Mouse (Mus musculus) CH12.LX (cell line): ENCODE data around the gene Ak4. TPM values are rescaled to one million over a fixed set of nuclear protein-coding genes. Genes with fewer than 3 reads are reported as not detected.

Source experiments
- DNase-seq: peaks from one replicate; pipeline ENCODE4 v3.0.0-alpha.2; 2013; ENCODE audit errors: extremely low read depth
- H3K27ac ChIP-seq: 2 replicates; pipeline ENCODE4 v1.5.1; 2012; ENCODE audit warnings: low read depth, mild to moderate bottlenecking, control low read depth, moderate library complexity; ENCODE audit not compliant: insufficient read depth
- H3K27me3 ChIP-seq: replicated peaks from 2 replicates; pipeline ENCODE3; 2012; ENCODE audit warnings: inconsistent platforms
- H3K36me3 ChIP-seq, 2 experiments: replicated peaks in 1 of 2; 2 replicates each; pipeline versions ENCODE3 to v1.6.1; 2012; ENCODE audit warnings: inconsistent platforms in 1 of 2, low read length in 1 of 2, mild to moderate bottlenecking in 1 of 2, mixed read lengths in 1 of 2, moderate library complexity in 1 of 2; ENCODE audit not compliant: control insufficient read depth in 1 of 2, insufficient read depth in 1 of 2
- H3K4me1 ChIP-seq, 2 experiments: 2 replicates each; pipeline ENCODE4 v1.6.1; 2012; ENCODE audit warnings: inconsistent platforms in 1 of 2, moderate library complexity in 1 of 2; ENCODE audit not compliant: insufficient read depth in 2 of 2, control insufficient read depth in 1 of 2
- H3K4me2 ChIP-seq: 2 replicates; pipeline ENCODE4 v1.6.1; 2012; ENCODE audit warnings: low read depth, mild to moderate bottlenecking, control low read depth; ENCODE audit not compliant: poor library complexity, insufficient read depth, severe bottlenecking
- H3K4me3 ChIP-seq, 3 experiments: fragments of 150-350 bp in 1 of 3; sonication (generic) in 1 of 3; replicated peaks in 1 of 3; 2 replicates each; pipeline versions ENCODE3 to v1.5.1; 2011 to 2012; ENCODE audit warnings: low read depth in 2 of 3, low read length in 2 of 3, mild to moderate bottlenecking in 2 of 3, moderate library complexity in 2 of 3, control low read depth in 1 of 3, improper control_type of control experiment in 1 of 3, inconsistent platforms in 1 of 3, mixed read lengths in 1 of 3; ENCODE audit not compliant: poor library complexity in 1 of 3
- H3K79me2 ChIP-seq: replicated peaks from 2 replicates; pipeline ENCODE4 v1.6.1; 2012; ENCODE audit warnings: mild to moderate bottlenecking, moderate library complexity; ENCODE audit not compliant: control insufficient read depth, poor library complexity, insufficient read depth, severe bottlenecking; ENCODE audit errors: extremely low read depth
- H3K9ac ChIP-seq: 2 replicates; pipeline ENCODE4 v1.6.1; 2012; ENCODE audit warnings: low read depth, mild to moderate bottlenecking, control low read depth, moderate library complexity; ENCODE audit not compliant: insufficient read depth
- H3K9me3 ChIP-seq: replicated peaks from 2 replicates; pipeline ENCODE3; 2012; ENCODE audit warnings: low read length, inconsistent platforms, mixed read lengths
- BHLHE40 ChIP-seq: IDR thresholded peaks from 2 replicates; pipeline ENCODE4 v1.6.1; 2011; ENCODE audit warnings: mild to moderate bottlenecking, low read depth, low read length, improper control_type of control experiment
- CHD2 ChIP-seq: IDR thresholded peaks from 2 replicates; pipeline ENCODE4 v1.6.1; 2011; ENCODE audit warnings: low read length, improper control_type of control experiment
- CTCF ChIP-seq, 2 experiments: IDR thresholded peaks in 1 of 2; conservative IDR thresholded peaks in 1 of 2; 2 replicates each; pipeline ENCODE4 v1.5.1; 2011 to 2012; ENCODE audit warnings: low read depth in 2 of 2, low read length in 2 of 2, improper control_type of control experiment in 1 of 2, inconsistent platforms in 1 of 2, mild to moderate bottlenecking in 1 of 2, moderate library complexity in 1 of 2
- ELF1 ChIP-seq: IDR thresholded peaks from 2 replicates; pipeline ENCODE4 v1.6.1; 2014; ENCODE audit warnings: low read depth, mild to moderate bottlenecking, inconsistent platforms, low read length, improper control_type of control experiment
- EP300 ChIP-seq: IDR thresholded peaks from 2 replicates; pipeline ENCODE4 v1.6.1; 2011; ENCODE audit warnings: low read length, improper control_type of control experiment
- ETS1 ChIP-seq: conservative IDR thresholded peaks from 2 replicates; pipeline ENCODE4 v1.6.1; 2012; ENCODE audit warnings: low read depth, mild to moderate bottlenecking, inconsistent platforms, low read length, improper control_type of control experiment, moderate library complexity
- JUN ChIP-seq: IDR thresholded peaks from 2 replicates; pipeline ENCODE4 v1.6.1; 2011; ENCODE audit warnings: low read depth, mild to moderate bottlenecking, low read length, improper control_type of control experiment, moderate library complexity; ENCODE audit not compliant: insufficient read depth
- JUND ChIP-seq: conservative IDR thresholded peaks from 2 replicates; pipeline ENCODE4 v1.6.1; 2011; ENCODE audit warnings: low read depth, low read length, improper control_type of control experiment
- MAFK ChIP-seq: IDR thresholded peaks from 2 replicates; pipeline ENCODE4 v1.6.1; 2011; ENCODE audit warnings: low read length, improper control_type of control experiment; ENCODE audit not compliant: insufficient replicate concordance
- MAX ChIP-seq: IDR thresholded peaks from 2 replicates; pipeline ENCODE4 v1.6.1; 2011; ENCODE audit warnings: low read length, improper control_type of control experiment
- MAZ ChIP-seq: IDR thresholded peaks from 2 replicates; pipeline ENCODE4 v1.6.1; 2012; ENCODE audit warnings: low read depth, mild to moderate bottlenecking, inconsistent platforms, low read length, improper control_type of control experiment, moderate library complexity
- MYC ChIP-seq: IDR thresholded peaks from 2 replicates; pipeline ENCODE4 v1.6.1; 2011; ENCODE audit warnings: low read depth, mild to moderate bottlenecking, improper control_type of control experiment, low read length
- NELFE ChIP-seq: IDR thresholded peaks from 2 replicates; pipeline ENCODE4 v1.6.1; 2011; ENCODE audit warnings: low read depth, low read length, improper control_type of control experiment
- NRF1 ChIP-seq: IDR thresholded peaks from 2 replicates; pipeline ENCODE4 v1.6.1; 2014; ENCODE audit warnings: low read depth, mild to moderate bottlenecking, inconsistent platforms, low read length, improper control_type of control experiment, moderate library complexity
- PAX5 ChIP-seq: IDR thresholded peaks from 2 replicates; pipeline ENCODE4 v1.6.1; 2012; ENCODE audit warnings: low read length, inconsistent platforms, mixed read lengths
- POLR2A ChIP-seq: IDR thresholded peaks from 2 replicates; pipeline ENCODE4 v1.6.1; 2011; ENCODE audit warnings: low read depth, mild to moderate bottlenecking, improper control_type of control experiment, low read length
- POLR2AphosphoS2 ChIP-seq: IDR thresholded peaks from 2 replicates; pipeline ENCODE4 v1.6.1; 2011; ENCODE audit warnings: low read depth, low read length, improper control_type of control experiment
- RAD21 ChIP-seq: IDR thresholded peaks from 2 replicates; pipeline ENCODE4 v1.6.1; 2011; ENCODE audit warnings: low read depth, mild to moderate bottlenecking, low read length, improper control_type of control experiment, moderate library complexity
- TCF12 ChIP-seq: IDR thresholded peaks from 2 replicates; pipeline ENCODE4 v1.6.1; 2014; ENCODE audit warnings: low read depth, mild to moderate bottlenecking, inconsistent platforms, low read length, improper control_type of control experiment
- UBTF ChIP-seq: IDR thresholded peaks from 2 replicates; pipeline ENCODE4 v1.6.1; 2012; ENCODE audit warnings: low read depth, mild to moderate bottlenecking, inconsistent platforms, low read length, improper control_type of control experiment, moderate library complexity
- USF1 ChIP-seq: IDR thresholded peaks from 2 replicates; pipeline ENCODE4 v1.6.1; 2014; ENCODE audit warnings: low read depth, mild to moderate bottlenecking, inconsistent platforms, low read length, improper control_type of control experiment
- USF2 ChIP-seq: conservative IDR thresholded peaks from 2 replicates; pipeline ENCODE4 v1.6.1; 2011; ENCODE audit warnings: low read depth, low read length, improper control_type of control experiment
- ZKSCAN1 ChIP-seq: IDR thresholded peaks from 2 replicates; pipeline ENCODE4 v1.6.1; 2012; ENCODE audit warnings: low read depth, inconsistent platforms, low read length, improper control_type of control experiment, borderline replicate concordance
- dilution Hi-C: fragments of 300-500 bp; cut with MboI; formaldehyde crosslinking; loops from 2 replicates; pipeline ENCODE4 v1.14.3; 2020; ENCODE audit warnings: low sequenced_read_pairs; ENCODE audit not compliant: extremely low pct_unique_long_range_greater_than_20kb, extremely low pct_ligation_motif_present
- in situ Hi-C: fragments of 300-500 bp; cut with MboI; formaldehyde crosslinking; loops from 3 replicates; pipeline ENCODE4 v1.14.3; 2019; ENCODE audit warnings: low sequenced_read_pairs, low pct_ligation_motif_present, low pct_unique_long_range_greater_than_20kb, mixed read lengths
- polyA plus RNA-seq: library from polyadenylated mRNA; unstranded; fragments of >175 nt; gene quantifications from 2 replicates; pipeline ENCODE4 v1.2.1, GENCODE M21; 2012; ENCODE audit warnings: low read depth; ENCODE audit not compliant: insufficient read length
- total RNA-seq, 2 experiments: library from RNA; depleted of rRNA; stranded (reverse); fragments of 300-350 nt in 1 of 2; fragments of >200 nt in 1 of 2; gene quantifications; 2 replicates each; pipeline ENCODE4 v1.2.3; 2012 to 2014

The Ak4 gene
- total and polyA plus RNA-seq, 3 experiments: 11.8 to 49.4 (median 23.0) TPM

GRCm38 (mm10) chr4:101490320-101490917 is 71.3 kb downstream of the Ak4 start:
- Histone ChIP-seq H3K4me3 (no peak overlapping the region), H3K36me3 (no peaks in the 10 kb centered on the region), H3K27ac (no peak overlapping the region), H3K4me1 (no peaks in the 10 kb centered on the region), H3K27me3 (no peaks in the 10 kb centered on the region), H3K9ac (no peak overlapping the region), H3K9me3 (no peaks in the 10 kb centered on the region), H3K4me2 (no peak overlapping the region), H3K79me2 (no peaks in the 10 kb centered on the region)
- dilution Hi-C loops: no loop called here
- in situ Hi-C loops: no loop called here
- no peak for TF ChIP-seq MAFK
- TF ChIP-seq BHLHE40: no peak
- no peak for TF ChIP-seq ZKSCAN1
- no peak for DNase-seq

DNA sequence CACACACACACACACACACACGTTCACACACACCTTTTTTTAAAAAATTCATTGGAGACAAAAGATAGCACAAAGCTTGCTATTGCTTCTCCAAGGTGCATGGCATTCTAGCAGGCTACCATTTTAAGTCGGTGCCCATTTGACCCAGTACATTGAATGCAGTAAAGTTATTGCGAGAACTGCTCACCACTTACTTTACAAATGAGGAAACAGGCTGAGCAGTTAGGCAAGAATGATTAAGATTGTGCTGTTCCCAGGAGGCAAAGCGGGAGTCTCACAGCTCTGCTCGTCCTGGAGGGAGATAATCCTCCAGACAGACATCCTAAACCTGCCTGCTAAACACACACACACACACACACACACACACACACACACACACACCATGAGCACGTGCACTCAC is 72.6 kb downstream of the Ak4 start:
- Histone ChIP-seq H3K36me3 (no peaks in the 10 kb centered on the region), H3K27ac (no peak overlapping the region), H3K27me3 (no peaks in the 10 kb centered on the region), H3K9ac (no peak overlapping the region), H3K4me3 (no peak overlapping the region), H3K4me2 (no peak overlapping the region), H3K79me2 (no peaks in the 10 kb centered on the region), H3K4me1 (no peaks in the 10 kb centered on the region), H3K9me3 (peaks cover 3% of the 10 kb centered on the region)
- dilution Hi-C loops (no loop called here), in situ Hi-C loops (no loop called here)
- DNase-seq: no peak
- TF ChIP-seq BHLHE40 (no peak), MAZ (no peak), UBTF (no peak), MYC (no peak), MAX (no peak), EP300 (no peak)
- TF ChIP-seq, all 38 proteins: peak for 0

GRCm38 (mm10) chr4:101493611-101494197 is 74.6 kb downstream of the Ak4 start:
- Histone ChIP-seq H3K4me2 (no peak overlapping the region), H3K9me3 (peaks cover 3% of the 10 kb centered on the region), H3K27ac (no peak overlapping the region), H3K4me3 (no peak overlapping the region), H3K27me3 (no peaks in the 10 kb centered on the region), H3K36me3 (no peaks in the 10 kb centered on the region), H3K4me1 (no peaks in the 10 kb centered on the region), H3K9ac (no peak overlapping the region), H3K79me2 (no peaks in the 10 kb centered on the region)
- TF ChIP-seq CTCF (conservative IDR thresholded peaks at IDR 0.05 in 1 of 2, IDR thresholded peaks at IDR 0.05 in 1 of 2; ENCODE audit: low read depth in 2 of 2, low read length in 2 of 2) (no peak), ETS1 (no peak), NRF1 (no peak), RAD21 (no peak), USF2 (no peak), POLR2A (no peak), PAX5 (no peak), ELF1 (no peak), NELFE (no peak), CHD2 (no peak), USF1 (no peak), JUN (no peak), TCF12 (no peak), MAX (no peak), MAFK (no peak), JUND (no peak), POLR2AphosphoS2 (no peak), EP300 (no peak)
- no peak for DNase-seq
- in situ Hi-C loops: no loop called here
- dilution Hi-C loops: no loop called here
